Mouse (Mus musculus) kidney, embryonic 14.5 days (tissue): ENCODE results near the gene Tbc1d23. TPM values are rescaled to one million over a fixed set of nuclear protein-coding genes. Genes with fewer than 3 reads are reported as not detected.

Experiments
- ATAC-seq: fragments of 200-750 bp; cut with Nextera tagmentation; 2 replicates; pipeline ENCODE4 v1.8.0; 2017; ENCODE audit warnings: moderate number of reproducible peaks, mild to moderate bottlenecking, moderate TSS enrichment, moderate library complexity; ENCODE audit not compliant: low FRiP score, low TSS enrichment
- H3K27ac ChIP-seq: fragments of 300-500 bp; sonication (generic); 2 replicates; pipeline ENCODE4 v1.5.1; 2014; ENCODE audit warnings: low read depth, mild to moderate bottlenecking, low read length, moderate library complexity, mixed read lengths
- H3K27me3 ChIP-seq: fragments of 300-500 bp; sonication (generic); 2 replicates; pipeline ENCODE4 v1.6.1; 2014; ENCODE audit warnings: mild to moderate bottlenecking, low read length; ENCODE audit not compliant: control insufficient read depth, insufficient read depth
- H3K36me3 ChIP-seq: fragments of 300-500 bp; sonication (generic); 2 replicates; pipeline ENCODE4 v1.6.1; 2014; ENCODE audit warnings: low read length, mixed read lengths; ENCODE audit not compliant: control insufficient read depth, insufficient read depth
- H3K4me1 ChIP-seq: fragments of 300-500 bp; sonication (generic); 2 replicates; pipeline ENCODE4 v1.6.1; 2014; ENCODE audit warnings: low read length, mixed read lengths; ENCODE audit not compliant: control insufficient read depth, insufficient read depth
- H3K4me2 ChIP-seq: fragments of 300-500 bp; sonication (generic); replicated peaks from 2 replicates; pipeline ENCODE4 v1.6.1; 2014; ENCODE audit warnings: low read depth, mild to moderate bottlenecking, low read length
- H3K4me3 ChIP-seq: fragments of 300-500 bp; sonication (generic); 2 replicates; pipeline ENCODE4 v1.5.1; 2014; ENCODE audit warnings: mild to moderate bottlenecking, low read length
- H3K9ac ChIP-seq: fragments of 300-500 bp; sonication (generic); 2 replicates; pipeline ENCODE4 v1.6.1; 2014; ENCODE audit warnings: low read depth, mild to moderate bottlenecking, low read length, moderate library complexity
- H3K9me3 ChIP-seq: fragments of 300-500 bp; sonication (generic); 2 replicates; pipeline ENCODE4 v1.6.1; 2016; ENCODE audit warnings: low read length; ENCODE audit not compliant: control insufficient read depth
- WGBS: fragments of 180-500 bp; shearing (Covaris S2); extraction: QIAGEN DNeasy Blood & Tissue Kit; methylation state at CpG from one replicate; pipeline ENCODE4 v1.1.7; 2014; 5-methylcytosine and 5-hydroxymethylcytosine counted together
- polyA plus RNA-seq: library from polyadenylated mRNA; unstranded; fragments of >200 nt; fragmentation: Nextera tagmentation; extraction: Ambion mirVana; gene quantifications from 2 replicates; pipeline ENCODE4 v1.2.1, GENCODE M21; 2014

The Tbc1d23 gene
- polyA plus RNA-seq, 1 experiment from 2014 or later, result 31.2 TPM

DNA sequence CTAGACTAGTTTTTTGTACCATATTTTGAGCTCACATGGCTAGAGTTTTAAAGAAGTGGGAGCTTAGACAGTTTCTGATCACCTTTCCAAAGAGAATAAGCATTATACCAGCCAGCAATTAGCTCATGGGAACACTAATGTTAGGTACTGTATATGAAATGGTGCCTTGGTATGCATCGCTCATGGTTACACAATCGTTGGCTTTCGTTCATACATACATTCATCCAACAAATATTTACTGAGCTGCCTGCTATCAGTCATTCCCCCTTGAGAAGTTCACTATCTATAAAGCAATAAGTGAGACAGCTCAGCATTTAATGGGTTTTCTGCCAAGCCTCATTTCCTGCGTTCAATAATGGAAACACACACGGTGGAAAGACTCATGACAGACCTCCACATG lies 4.9 kb downstream of the Tbc1d23 start:
- Histone ChIP-seq H3K4me2 (no peak overlapping the region), H3K4me1 (peaks cover 8% of the 10 kb centered on the region; the same call in 1 of the 2 replicates), H3K36me3 (no peaks in the 10 kb centered on the region; the same call in 1 of the 2 replicates), H3K27ac (no peak overlapping the region), H3K9me3 (no peaks in the 10 kb centered on the region), H3K27me3 (no peaks in the 10 kb centered on the region), H3K9ac (no peak overlapping the region), H3K4me3 (no peak overlapping the region)
- WGBS, result 90% methylated on average over 5 of the region's 5 CpGs
- ATAC-seq, result no peak

DNA sequence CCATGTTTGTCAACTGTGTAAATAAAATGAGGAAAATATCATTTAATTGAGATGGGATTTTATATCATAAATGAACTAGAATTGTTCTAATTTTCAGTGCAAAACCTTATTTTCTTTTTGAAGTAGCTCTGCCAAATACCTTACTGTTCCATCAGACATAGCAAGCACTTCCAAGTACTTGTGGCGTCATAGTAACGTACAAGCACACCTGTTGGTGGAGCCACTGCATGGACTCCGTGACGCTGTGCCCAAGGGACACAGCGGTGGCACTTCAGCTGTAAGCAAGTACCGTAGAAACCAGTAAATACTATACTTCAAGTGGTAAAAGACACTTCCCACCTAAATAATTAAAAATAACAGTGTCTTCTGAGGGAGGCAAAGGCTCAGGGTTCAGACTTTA lies 10.9 kb downstream of the Tbc1d23 start:
- no peaks in the 10 kb centered on the region for H3K4me1 ChIP-seq
- ATAC-seq, result no peak
- no peak overlapping the region for H3K4me2 ChIP-seq
- no peak overlapping the region for H3K9ac ChIP-seq
- H3K9me3 ChIP-seq, result no peaks in the 10 kb centered on the region
- H3K36me3 ChIP-seq, result peaks cover 2% of the 10 kb centered on the region; the same call in 1 of the 2 replicates
- H3K27ac ChIP-seq, result no peak overlapping the region
- H3K27me3 ChIP-seq, result no peaks in the 10 kb centered on the region
- no peak overlapping the region for H3K4me3 ChIP-seq
- 95% methylated on average over 6 of the region's 6 CpGs for WGBS

DNA sequence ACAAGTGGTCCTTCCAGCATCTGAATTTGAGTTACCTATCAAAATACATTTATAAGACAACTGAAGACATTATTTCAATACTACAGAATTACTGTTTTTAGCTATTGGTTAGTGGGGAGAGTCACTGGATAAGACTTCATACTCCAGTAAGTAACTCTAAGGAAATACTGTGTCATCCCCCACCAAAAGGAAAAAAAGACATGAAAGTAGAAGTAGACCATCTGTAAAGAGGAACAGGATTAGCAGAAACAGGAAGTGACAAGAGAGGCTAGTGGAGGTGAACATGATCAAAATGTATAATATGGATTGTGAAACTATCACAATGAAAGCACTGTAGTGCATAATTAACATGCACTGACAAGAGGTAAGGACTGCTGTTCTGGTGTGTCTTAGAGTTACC lies 15.3 kb downstream of the Tbc1d23 start:
- H3K4me3 ChIP-seq, result no peak overlapping the region
- ATAC-seq, result no peak

GRCm38 (mm10) chr16:57211037-57211436 lies 20.3 kb downstream of the Tbc1d23 start:
- Histone ChIP-seq H3K4me2 (no peak overlapping the region), H3K36me3 (peaks cover 32% of the 10 kb centered on the region), H3K4me3 (no peak overlapping the region), H3K9ac (no peak overlapping the region), H3K27ac (no peak overlapping the region), H3K9me3 (no peaks in the 10 kb centered on the region), H3K4me1 (no peaks in the 10 kb centered on the region), H3K27me3 (no peaks in the 10 kb centered on the region)
- ATAC-seq, result no peak
- 89% methylated on average over 2 of the region's 2 CpGs for WGBS

More for the DNA sequence above, 15.3 kb downstream of the Tbc1d23 start:
- no peak overlapping the region for H3K9ac ChIP-seq
- H3K27ac ChIP-seq, result no peak overlapping the region
- H3K36me3 ChIP-seq, result peaks cover 15% of the 10 kb centered on the region
- no peaks in the 10 kb centered on the region for H3K9me3 ChIP-seq
- H3K4me2 ChIP-seq, result no peak overlapping the region
- no peaks in the 10 kb centered on the region for H3K4me1 ChIP-seq
- H3K27me3 ChIP-seq, result no peaks in the 10 kb centered on the region

DNA sequence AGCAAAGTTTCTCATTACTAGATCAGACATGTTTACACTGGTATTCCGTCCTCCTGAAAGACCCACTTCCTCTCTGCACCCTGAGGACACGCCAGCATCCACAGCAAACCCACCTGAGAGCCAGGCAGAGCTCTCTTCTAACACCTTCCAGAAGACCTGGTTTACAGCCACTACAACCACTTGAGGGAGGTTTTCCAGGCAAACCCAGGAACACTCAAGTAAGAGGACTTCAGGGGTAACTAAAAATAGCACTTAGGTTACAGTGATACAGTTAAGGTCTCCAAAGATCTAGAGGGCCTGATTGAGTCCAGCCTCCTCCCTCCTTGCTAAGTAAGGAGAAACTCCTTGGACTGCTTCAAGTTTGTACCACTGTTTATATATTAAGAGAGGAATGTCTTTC lies 23.0 kb downstream of the Tbc1d23 start:
- no peak overlapping the region for H3K4me3 ChIP-seq
- no peaks in the 10 kb centered on the region for H3K4me1 ChIP-seq
- no peak for ATAC-seq
- H3K9ac ChIP-seq, result no peak overlapping the region
- no peaks in the 10 kb centered on the region for H3K27me3 ChIP-seq
- H3K27ac ChIP-seq, result no peak overlapping the region
- H3K9me3 ChIP-seq, result no peaks in the 10 kb centered on the region
- peaks cover 32% of the 10 kb centered on the region for H3K36me3 ChIP-seq
- WGBS, result 80% methylated on average over 2 of the region's 2 CpGs
- no peak overlapping the region for H3K4me2 ChIP-seq

DNA sequence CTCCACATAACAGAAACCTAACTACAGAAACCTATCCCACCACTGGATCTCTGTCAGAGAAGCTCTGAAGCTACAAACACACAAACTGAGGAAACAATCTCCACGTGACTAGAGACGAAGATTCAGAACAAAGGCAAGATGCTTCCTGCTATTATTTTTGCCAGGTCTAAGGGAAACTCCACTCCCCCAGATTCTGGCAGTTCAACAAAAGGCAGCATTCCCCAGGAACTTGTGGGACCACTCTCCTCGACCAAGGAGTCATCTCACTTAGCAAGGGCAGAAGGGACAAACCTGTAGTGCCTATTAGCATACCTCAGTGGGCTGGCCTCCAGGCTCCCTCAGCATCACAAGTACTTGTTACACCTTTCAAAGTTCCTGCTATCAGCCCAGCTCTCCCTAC lies 34.0 kb downstream of the Tbc1d23 start:
- no peaks in the 10 kb centered on the region for H3K4me1 ChIP-seq
- no peaks in the 10 kb centered on the region for H3K27me3 ChIP-seq
- no peak for ATAC-seq
- H3K27ac ChIP-seq, result no peak overlapping the region
- H3K4me3 ChIP-seq, result no peak overlapping the region
- peaks cover 21% of the 10 kb centered on the region for H3K36me3 ChIP-seq
- no peak overlapping the region for H3K4me2 ChIP-seq
- 71% methylated on average over 3 of the region's 3 CpGs for WGBS
- H3K9me3 ChIP-seq, result no peaks in the 10 kb centered on the region
- no peak overlapping the region for H3K9ac ChIP-seq

- Histone ChIP-seq H3K36me3 (peaks cover 28% of the 10 kb centered on the region), H3K4me2 (no peak overlapping the region), H3K27ac (no peak overlapping the region), H3K4me1 (no peaks in the 10 kb centered on the region), H3K27me3 (no peaks in the 10 kb centered on the region), H3K9me3 (no peaks in the 10 kb centered on the region), H3K4me3 (no peak overlapping the region), H3K9ac (no peak overlapping the region)
- WGBS, result 90% methylated on average over 5 of the region's 5 CpGs
- ATAC-seq, result no peak
These were observed 34.7 kb downstream of the Tbc1d23 start for GRCm38 (mm10) chr16:57196590-57196989.

- Histone ChIP-seq H3K27me3 (no peaks in the 10 kb centered on the region), H3K4me1 (no peaks in the 10 kb centered on the region), H3K4me2 (no peak overlapping the region), H3K27ac (no peak overlapping the region), H3K9me3 (no peaks in the 10 kb centered on the region), H3K4me3 (no peak overlapping the region), H3K9ac (no peak overlapping the region), H3K36me3 (peaks cover 45% of the 10 kb centered on the region)
- ATAC-seq, result no peak
- 91% methylated on average over 14 of the region's 14 CpGs for WGBS
These were observed 40.1 kb downstream of the Tbc1d23 start for GRCm38 (mm10) chr16:57191214-57191613.

DNA sequence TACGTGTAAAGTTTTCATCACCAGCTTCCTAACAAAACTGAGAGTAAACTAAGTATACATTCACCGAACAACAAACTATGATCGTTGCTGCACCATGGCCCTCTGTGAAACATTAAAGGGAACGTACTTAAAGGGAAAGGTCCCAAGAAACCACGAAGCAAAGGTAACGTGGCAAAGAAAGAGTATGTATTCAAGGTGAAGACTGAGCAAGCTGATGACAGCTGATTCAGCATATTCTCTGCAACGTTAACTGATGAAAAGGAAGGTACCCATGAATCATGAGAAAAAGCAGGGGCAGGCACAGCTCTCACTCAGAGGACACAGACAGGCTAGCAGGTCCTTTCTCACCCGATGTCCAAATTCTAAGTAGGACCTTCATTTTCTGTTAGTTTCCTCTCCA lies 40.9 kb downstream of the Tbc1d23 start:
- no peak for ATAC-seq
- Histone ChIP-seq H3K27ac (no peak overlapping the region), H3K27me3 (no peaks in the 10 kb centered on the region), H3K4me3 (no peak overlapping the region), H3K9me3 (no peaks in the 10 kb centered on the region), H3K4me1 (no peaks in the 10 kb centered on the region), H3K36me3 (peaks cover 50% of the 10 kb centered on the region), H3K9ac (no peak overlapping the region), H3K4me2 (no peak overlapping the region)
- 89% methylated on average over 8 of the region's 8 CpGs for WGBS

- Histone ChIP-seq H3K4me2 (no peak overlapping the region), H3K4me1 (no peaks in the 10 kb centered on the region), H3K27ac (no peak overlapping the region), H3K27me3 (no peaks in the 10 kb centered on the region), H3K36me3 (peaks cover 44% of the 10 kb centered on the region), H3K9me3 (no peaks in the 10 kb centered on the region), H3K4me3 (no peak overlapping the region), H3K9ac (no peak overlapping the region)
- 87% methylated on average over 2 of the region's 2 CpGs for WGBS
- ATAC-seq, result no peak
These were observed 41.8 kb downstream of the Tbc1d23 start for GRCm38 (mm10) chr16:57189493-57189892.
